Mouse (Mus musculus): ENCODE data around the gene Bcl2l2.

- no peak for TF ChIP-seq CTCF (IDR thresholded peaks at IDR 0.05; ENCODE audit: insufficient read depth, low read depth, low read length)
- no peak for TF ChIP-seq POLR2A (IDR thresholded peaks at IDR 0.05; ENCODE audit: insufficient read depth, low read depth, low read length)
These were observed 25.3 kb upstream of the Bcl2l2 start for GRCm38 (mm10) chr14:54857891-54858290.

Data from olfactory bulb, adult 2 months (tissue).